Mouse (Mus musculus) cerebellum, adult 9-11 months (tissue): ENCODE measurements around the gene Rpl13.

Experiments used
- DNase-seq: peaks from one replicate; pipeline ENCODE4 v3.0.0; 2022

The Rpl13 gene

GRCm38 (mm10) chr8:123101735-123102685, at the start of gene Rpl13:
Rpl13 (plus strand) TSS chr8:123102350.
- peak; percentile 97 for DNase-seq

GRCm38 (mm10) chr8:123062721-123063120, 39.4 kb upstream of the Rpl13 start, which contains the start of gene Spg7:
Spg7 (plus strand) TSS chr8:123062942.
- DNase-seq: no peak

GRCm38 (mm10) chr8:123064072-123064471, 38.1 kb upstream of the Rpl13 start:
- DNase-seq: no peak

- no peak for DNase-seq
These were observed 37.3 kb upstream of the Rpl13 start for GRCm38 (mm10) chr8:123064809-123065213.

GRCm38 (mm10) chr8:123065214-123066100, 36.7 kb upstream of the Rpl13 start:
- DNase-seq: peak; percentile 96

- DNase-seq: no peak
These were observed 36.0 kb upstream of the Rpl13 start for GRCm38 (mm10) chr8:123066101-123066683.

GRCm38 (mm10) chr8:123071176-123071575, 31.0 kb upstream of the Rpl13 start:
- no peak for DNase-seq

GRCm38 (mm10) chr8:123077213-123077612, 24.9 kb upstream of the Rpl13 start:
- no peak for DNase-seq

GRCm38 (mm10) chr8:123082993-123083392, 19.2 kb upstream of the Rpl13 start:
- no peak for DNase-seq

GRCm38 (mm10) chr8:123083610-123084009, 18.5 kb upstream of the Rpl13 start:
- DNase-seq: no peak

GRCm38 (mm10) chr8:123087289-123087688, 14.9 kb upstream of the Rpl13 start:
- no peak for DNase-seq

GRCm38 (mm10) chr8:123097216-123097615, 4.9 kb upstream of the Rpl13 start:
- no peak for DNase-seq

- peak; percentile 36 for DNase-seq
These were observed 4.2 kb upstream of the Rpl13 start for GRCm38 (mm10) chr8:123097786-123098584.

GRCm38 (mm10) chr8:123100288-123100687, 1.9 kb upstream of the Rpl13 start:
- DNase-seq: no peak

GRCm38 (mm10) chr8:123101244-123101643, 906 bp upstream of the Rpl13 start:
- DNase-seq: no peak

GRCm38 (mm10) chr8:123102855-123103254, 705 bp downstream of the Rpl13 start:
- peak; percentile 25 for DNase-seq

- no peak for DNase-seq
These were observed 1.1 kb downstream of the Rpl13 start for GRCm38 (mm10) chr8:123103285-123103684.

- no peak for DNase-seq
These were observed 2.1 kb downstream of the Rpl13 start for GRCm38 (mm10) chr8:123104046-123104767.

GRCm38 (mm10) chr8:123105553-123106326, 3.6 kb downstream of the Rpl13 start:
- DNase-seq: no peak

GRCm38 (mm10) chr8:123106531-123106930, 4.4 kb downstream of the Rpl13 start:
- DNase-seq: no peak

- DNase-seq: no peak
These were observed 5.9 kb downstream of the Rpl13 start for GRCm38 (mm10) chr8:123108010-123108409.
